Mouse (Mus musculus) adrenal gland, adult (tissue): ENCODE measurements around the gene Ppfibp1.
A peak's percentile ranks its signal among the peaks of the same experiment; 100 is the strongest.

ENCODE experiments used
- DNase-seq, 2 experiments: peaks; one replicate each; pipeline ENCODE4 v3.0.0; 2022 to 2023; ENCODE audit warnings: low spot score in 1 of 2; ENCODE audit not compliant: inconsistent age in 2 of 2

Gene Ppfibp1

DNA sequence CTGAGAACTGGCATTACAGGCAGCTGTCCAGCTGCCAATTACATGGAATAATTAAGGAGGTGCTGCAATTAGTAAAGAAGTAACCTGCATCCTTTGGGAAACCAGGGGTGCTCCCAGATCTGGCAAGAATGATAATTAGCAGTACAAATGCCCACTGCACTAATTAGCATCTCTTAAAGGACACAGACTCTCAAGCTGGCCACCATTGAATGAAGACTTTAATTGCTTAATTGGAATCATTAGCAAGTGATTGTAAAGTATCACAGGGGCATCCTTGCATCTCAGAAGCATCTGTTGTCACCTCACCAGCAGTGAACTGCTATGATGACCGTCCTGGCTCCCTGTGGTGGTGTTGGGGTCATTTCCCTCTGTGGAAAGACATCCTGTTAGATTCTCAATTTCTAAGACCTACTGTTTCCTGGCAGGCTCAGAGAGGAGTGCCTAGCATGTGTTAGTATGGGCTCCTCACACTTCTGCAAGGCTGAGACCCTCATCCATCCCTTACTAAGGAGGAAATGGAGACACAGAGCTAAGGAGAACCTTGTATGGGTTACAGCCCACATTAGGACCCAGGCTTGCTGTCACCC, 93.1 kb downstream of the Ppfibp1 start:
- no peak for DNase-seq

DNA sequence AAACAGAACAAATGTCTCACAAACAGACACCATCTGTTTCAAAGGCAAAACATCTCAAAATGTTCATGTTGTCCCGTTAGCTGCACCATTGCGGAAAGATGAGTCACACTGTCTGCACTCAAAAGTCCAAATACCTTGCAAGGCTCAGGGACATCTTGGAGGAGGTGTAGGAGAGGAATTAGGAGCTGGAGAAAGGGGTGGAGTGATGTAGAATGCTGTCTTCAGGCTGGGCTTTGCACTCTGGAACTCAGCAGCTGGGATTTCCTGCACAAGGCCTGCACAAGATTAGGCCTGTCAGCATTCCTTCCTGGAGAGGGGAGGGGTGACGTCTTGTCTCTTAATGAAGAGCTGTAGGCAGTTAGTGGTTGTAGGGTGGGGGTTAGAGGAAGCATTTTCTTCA, 96.3 kb downstream of the Ppfibp1 start:
- no peak for DNase-seq

DNA sequence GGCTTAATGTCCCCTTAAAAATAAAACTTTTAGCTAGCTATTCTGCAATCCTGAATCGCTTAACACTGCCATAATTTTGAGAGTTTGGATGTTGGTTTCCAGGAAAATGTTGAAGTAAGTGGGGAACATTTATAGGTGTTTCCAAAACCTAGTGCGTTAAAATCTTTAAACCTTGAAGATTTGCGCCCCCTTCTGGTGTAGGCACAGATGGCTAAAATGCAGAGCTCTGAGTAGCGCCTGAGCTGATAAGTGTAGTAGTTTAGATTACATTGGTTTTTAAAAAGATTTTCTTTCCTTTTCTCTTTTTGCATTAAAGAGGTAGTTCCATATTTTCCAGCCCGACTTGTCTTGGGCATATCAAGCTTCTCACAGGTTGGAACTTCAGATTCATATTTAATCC, 105.9 kb downstream of the Ppfibp1 start:
- DNase-seq = peak; percentile 43 to 87

DNA sequence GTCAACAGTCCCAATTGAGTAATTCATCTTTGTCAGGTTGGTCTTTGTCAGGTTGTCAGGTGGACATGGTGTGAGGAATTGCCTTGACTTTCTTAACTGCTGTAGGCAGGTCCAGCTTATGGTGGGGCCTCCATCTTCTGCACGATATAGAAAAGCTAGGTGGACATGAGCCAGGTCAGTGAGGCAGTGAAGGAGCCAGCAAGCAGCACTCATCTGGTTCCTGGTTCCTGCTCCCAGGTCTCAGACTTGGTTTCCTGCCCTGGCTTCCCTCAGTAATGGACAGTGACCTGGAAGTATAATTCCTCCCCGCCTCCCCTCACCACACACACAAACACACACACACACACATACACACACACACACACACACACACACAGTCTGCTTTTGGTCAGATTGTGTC, 107.1 kb downstream of the Ppfibp1 start:
- DNase-seq = no peak

DNA sequence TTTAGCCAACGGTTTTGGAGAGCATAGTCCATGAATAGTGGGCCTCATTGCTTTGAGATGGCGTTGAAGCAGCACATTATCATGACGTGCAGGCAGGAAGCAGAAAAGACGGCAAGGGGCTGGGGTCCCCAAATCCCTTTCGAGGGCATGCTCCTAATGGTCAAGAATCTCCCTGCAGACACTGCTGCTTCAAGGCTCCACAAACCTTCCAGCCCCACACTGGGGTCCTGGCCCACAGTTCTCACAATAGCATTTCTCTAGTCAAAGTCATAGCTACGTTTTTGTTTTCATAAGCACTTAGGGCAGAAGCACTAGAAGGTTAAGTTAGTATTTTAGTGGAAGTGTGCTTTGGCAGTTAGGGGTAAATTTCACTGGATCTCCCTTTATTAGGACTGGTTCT, 107.6 kb downstream of the Ppfibp1 start:
- no peak for DNase-seq

DNA sequence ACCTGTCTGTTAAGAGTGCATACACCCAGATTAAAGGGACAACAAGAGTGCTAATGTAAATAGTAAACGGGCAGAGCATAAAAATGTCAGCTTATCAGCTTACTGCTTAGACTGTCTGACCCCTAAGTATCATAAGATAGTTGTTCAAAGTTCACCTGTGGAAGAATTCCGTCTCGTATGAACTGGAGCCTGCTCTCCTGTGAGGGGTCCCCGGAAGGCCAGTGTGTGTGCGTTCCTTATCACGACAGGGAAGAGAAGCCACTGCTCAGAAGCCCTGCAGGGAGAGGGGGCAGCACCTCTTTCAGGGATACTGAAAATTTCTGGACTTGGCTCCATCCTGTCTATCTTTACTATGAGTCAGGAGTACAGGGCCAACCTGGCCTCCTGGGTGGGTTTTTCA, 108.7 kb downstream of the Ppfibp1 start:
- no peak for DNase-seq

DNA sequence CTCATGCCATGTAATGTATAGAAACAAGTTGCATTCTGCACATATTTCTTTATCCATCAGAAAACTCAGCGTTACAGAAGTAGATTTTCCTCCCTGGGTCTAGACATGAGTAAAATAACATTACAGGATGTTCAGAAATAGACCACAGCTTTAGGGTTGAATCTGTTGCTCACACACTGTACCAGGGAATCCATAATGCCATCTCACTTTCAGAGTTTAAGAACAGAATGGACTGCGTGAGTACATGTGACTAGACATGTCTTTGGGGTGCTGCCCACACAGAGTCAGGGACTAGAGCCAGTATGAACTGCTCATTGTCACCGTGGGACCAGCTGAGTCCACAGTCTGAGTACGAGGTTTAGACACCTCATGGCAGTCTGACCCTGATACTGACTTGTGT, 110.4 kb downstream of the Ppfibp1 start:
- DNase-seq = no peak

DNA sequence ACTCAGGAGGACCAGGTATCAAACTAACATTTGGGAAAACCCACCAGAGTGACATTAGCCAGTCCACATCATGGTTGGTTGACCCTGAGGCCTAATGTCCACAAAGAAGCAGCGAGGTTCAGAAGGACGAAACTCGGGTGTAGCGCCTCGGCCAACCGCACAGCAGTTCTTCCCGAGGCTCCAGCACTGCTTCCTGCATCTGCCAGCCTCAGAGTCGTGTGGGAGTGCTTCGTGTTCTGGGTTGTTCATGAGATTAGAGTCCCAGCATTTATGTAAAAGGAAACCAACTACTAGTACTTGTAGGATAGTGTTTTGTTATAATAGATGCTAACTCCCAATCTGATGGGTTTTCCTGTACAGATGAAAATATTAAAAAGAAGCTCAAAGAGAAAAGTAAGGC, 111.0 kb downstream of the Ppfibp1 start:
- no peak for DNase-seq

DNA sequence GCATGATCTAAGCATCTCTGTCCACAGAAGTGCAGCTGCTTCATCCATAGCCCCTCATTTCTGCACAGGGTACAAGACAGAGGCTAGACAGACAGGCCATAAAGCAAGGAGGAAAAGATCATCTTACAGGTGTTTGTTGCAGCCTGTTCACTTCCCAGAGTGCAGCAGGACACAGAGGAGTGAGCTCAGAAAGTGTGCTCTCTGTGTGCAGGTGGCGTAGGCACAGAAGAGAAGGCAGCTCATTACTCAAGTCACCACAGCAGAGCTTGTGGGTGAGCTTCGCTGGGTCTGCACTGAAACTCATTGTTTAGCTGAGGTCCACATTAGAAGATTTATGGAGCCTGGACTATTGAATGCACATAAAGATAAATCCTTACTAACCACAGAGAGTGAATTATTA, 111.5 kb downstream of the Ppfibp1 start:
- DNase-seq = no peak

DNA sequence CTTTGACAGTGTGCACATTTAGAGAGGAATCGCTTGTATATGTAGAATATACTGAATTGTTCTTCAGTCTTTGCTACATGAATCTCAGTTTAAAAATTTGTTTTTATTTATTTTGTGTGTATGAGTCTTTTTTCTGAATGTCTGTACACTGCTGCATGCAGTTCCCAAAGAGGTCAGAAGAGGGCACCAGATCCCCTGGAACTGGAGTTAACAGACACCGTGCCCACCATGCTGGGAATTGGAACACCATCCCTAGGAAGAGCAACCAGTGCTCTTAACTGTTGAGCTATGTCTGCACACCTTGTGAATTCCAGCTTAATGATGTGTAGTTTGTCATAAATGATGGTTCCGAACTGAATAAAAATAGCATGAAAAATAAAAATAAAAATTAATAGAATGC, 119.9 kb downstream of the Ppfibp1 start:
- peak; percentile 35 to 77 for DNase-seq

DNA sequence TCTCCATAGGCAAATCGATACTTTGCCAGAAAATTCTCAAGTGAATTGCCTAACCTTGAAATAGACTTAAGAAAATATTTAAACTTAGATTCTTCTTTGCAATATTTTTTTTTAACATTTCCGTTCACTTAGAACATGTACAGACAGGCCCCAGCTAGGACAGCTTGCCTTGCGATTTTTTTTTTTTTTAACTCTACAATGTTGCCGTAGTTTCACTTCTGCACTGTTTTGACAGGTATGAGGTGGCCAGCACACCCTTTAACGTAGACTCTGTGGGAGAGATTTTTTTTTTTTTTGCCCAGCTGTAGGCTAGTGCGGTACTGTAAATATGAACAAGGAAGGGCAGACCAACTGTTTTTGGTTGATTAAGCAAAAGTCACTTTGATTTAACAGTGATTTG, 122.1 kb downstream of the Ppfibp1 start:
- DNase-seq = no peak

DNA sequence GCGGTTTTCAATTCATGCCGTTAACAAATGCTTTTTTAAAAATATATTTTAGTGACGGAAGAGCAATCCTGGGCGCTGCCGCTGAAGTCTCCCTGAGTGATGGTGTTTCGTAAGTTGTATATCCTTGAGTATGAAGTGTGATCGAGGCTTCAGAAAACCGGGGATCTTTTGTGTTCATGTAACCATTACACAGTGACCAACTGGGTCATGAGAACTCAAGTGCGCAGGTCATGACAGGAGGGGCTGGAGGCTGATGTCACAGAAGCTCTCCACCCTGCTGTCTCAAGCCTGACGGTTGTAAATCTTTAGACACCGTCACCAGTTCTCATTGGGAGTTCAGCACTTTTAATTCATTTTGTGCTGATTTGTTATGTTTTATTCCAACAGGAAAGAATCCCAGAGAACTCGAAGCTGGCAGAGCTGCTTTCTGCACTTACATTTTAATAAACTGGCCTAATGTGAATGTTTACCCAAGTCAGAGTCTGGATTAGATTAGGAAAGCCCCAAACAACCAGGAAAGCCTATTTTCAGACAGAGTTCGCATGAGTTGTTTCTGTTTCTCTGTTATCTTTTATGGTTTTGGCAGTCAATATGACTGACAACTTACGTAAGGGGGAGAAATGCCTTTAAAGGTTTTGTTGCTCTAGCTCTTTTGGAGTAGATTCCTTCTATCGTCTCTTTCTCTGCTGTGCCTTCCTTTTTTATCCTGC, 122.7 kb downstream of the Ppfibp1 start:
- DNase-seq = no peak

DNA sequence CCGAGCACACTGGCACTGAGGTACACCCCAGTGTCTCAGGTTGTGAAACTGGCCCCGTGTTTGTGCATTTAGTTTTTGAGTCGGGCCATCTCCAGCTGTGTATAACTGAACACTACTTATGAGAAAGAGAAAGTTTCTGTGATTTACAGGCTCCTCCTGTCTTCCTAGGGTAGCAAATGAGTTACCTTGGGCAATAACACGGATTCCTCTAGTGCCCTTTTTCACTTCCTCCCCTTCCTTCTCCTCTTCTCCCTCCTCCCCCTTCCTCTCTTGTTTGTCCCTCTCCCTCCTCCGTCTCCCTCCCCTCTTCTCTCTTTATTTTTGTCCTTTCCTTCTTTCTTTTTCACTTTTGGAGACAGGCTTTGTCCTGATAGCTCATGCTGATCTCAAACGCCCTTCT, 123.3 kb downstream of the Ppfibp1 start:
- no peak for DNase-seq

DNA sequence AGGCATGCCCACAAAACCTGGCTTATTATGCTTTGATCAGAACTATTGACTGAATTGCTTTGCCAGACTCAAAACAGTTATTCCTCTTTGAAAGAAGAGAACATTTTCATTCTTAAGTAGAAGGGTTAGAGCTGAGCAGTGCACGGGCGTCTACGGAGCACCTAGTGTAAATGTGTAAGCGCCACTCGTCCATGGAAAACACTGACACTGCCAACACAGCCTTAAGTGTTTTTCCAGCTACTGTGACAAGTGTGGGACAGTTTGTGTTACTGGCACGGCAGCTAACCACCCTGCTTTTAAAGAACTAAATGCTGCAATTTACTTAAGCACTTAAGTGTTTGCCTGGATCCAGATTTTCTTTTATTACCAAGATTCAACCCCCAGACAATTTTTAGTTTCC, 123.7 kb downstream of the Ppfibp1 start:
- DNase-seq = no peak

DNA sequence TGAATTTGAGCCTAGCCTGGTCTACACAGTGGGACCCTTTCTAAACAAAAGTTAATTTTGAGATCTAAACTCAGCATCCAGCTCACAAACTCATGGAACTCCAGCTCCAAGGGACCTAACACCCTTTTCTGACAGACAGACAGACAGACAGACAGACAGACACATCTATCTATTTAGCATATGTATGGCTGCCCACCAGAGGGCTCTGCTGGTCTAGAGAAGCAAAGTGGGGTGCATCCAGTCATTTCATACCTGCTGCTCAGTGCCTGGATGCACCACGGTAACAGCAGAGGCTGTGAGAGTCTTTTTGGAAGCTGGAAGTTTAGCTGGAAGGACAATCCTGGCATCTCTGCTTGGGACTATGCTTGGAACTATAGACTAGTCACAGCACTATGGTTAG, 125.3 kb downstream of the Ppfibp1 start:
- DNase-seq = no peak

DNA sequence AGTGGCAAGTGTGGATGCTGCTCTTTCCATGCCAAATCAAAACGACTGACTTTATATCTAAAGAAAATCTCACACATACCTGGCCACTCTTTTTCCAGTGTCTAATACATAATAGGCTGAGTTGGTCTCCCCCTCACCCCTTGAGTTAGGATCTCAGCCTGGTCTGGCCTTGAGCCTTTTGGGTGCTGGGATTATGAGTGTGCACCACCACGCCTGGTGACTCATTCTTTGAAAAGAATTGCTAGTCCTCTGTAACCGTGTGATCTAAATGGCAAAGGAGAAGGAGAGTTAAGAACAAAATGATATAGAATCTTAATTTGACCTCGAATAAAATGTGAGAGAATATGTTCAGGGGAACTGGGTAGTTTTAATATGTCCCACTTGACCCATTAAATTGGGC, 129.6 kb downstream of the Ppfibp1 start:
- peak; percentile 48 to 57 for DNase-seq

DNA sequence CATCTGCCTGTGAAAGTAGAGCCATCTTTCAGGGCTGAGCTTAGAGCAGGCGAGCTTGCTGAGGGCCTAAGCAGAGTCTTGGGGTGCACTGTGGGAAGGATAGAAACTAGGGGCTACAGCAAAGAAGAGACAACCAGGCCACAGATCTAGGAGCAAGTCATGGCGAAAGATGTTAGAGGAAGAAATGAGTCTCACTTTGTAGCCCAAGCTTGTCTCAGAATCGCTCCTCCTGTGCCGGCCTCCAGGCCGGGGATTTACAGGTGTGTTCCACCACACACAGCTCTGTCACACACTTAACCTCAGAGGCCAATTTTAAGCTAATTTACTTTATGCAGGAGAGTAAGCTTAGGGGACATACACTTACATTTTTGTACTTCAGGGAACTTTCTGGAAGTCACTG, 130.1 kb downstream of the Ppfibp1 start:
- DNase-seq = no peak

DNA sequence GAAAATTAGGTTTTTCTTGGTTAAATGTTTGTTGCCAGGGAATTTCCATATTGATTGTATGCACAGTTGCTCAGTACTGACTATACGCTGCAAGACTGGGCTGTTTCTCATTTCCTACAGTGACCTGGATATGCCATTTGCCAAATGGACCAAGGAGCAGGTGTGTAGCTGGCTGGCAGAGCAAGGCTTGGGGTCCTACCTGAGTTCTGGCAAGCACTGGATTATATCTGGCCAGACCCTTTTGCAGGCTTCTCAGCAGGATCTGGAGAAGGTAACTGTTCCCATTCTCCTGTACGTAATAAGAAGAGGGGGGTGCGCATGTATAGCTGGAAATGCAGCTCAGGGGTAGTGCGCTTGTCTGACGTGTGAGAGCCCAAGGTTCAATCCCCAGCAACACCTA, 132.9 kb downstream of the Ppfibp1 start:
- DNase-seq = no peak

DNA sequence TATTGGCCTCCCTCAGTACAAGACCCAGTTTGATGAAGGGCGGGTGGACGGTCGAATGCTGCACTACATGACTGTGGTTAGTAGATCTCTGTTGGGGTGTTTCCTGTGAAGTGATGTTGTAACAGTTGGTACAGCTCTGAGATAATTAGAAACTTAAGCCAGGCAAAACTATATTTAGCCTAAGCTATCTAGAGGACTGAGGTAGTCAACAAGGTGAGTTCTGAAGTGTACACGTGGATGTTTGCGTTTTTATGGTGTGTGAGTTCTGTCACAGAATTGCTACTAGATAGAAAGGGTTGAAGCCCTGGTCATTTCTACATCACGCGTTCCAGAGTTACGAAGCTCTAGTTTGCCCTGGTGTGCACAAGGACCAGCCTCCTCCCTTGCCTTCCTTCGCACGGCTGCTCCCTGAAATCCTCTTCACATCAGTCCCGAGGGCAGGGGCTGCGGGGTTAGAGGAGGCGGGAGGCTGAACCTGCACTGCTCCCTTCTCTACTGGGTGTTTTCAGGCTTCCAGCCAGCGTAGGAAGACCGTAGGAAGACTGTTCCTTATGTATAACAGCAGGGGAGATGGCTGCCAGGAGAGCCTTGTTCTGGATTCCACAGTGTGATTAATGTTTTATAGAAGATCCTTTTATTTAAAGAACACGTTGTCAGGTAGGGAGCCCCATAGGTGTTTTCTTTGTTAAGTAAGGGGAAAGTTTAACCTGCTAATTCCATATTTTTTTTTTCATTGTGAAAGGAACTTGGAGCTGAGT, 134.3 kb downstream of the Ppfibp1 start:
- no peak for DNase-seq

DNA sequence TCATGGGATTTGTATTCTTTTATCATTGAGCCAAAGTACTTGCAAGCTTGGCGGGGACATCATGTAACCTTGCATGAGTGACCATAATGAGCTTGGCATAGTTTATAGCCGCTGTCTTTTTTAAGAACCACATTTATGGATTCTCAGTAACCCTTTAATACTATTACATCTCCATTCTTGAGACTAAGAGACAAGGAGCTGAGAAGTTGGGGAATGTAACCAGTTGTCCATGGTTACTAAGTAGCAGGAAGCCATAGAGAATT, 134.8 kb downstream of the Ppfibp1 start:
- no peak for DNase-seq

DNA sequence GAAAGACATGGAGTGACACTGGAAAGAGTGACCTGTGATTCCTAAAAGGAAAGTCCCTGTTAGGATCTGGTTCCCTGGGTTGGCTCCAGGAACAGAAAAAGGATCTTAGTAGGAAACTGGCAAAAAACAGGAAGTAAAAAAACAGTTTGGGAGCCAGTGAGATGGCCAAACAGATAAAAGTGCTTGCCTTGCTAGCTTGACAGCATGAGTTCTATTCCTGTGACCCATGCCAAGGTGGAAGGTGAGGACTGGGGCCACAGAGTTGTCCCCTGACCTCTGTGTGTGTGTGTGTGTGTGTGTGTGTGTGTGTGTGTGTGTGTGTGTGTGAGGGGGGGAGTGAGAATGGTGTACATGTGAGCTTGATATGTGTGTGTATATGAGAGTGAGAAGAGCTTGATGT, 135.3 kb downstream of the Ppfibp1 start:
- DNase-seq = no peak

DNA sequence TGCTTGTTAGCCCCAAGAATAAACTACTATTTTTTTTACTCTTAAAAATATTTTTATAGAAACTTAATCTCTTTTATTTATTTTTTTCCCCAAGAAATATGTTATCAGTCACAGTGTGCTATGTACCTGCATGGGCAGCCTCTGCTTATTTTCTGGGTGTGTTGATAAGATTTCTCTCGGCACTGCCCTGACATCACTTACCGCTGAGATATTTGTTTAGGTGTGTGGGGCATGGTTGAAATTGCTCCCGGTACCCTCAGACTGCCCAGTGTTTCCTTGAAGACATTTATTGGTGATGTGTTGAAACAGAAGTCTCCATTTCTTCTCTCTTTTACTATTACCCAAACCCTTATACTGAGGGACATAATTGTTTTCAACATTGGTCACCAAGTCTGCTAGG, 136.5 kb downstream of the Ppfibp1 start:
- DNase-seq = no peak

DNA sequence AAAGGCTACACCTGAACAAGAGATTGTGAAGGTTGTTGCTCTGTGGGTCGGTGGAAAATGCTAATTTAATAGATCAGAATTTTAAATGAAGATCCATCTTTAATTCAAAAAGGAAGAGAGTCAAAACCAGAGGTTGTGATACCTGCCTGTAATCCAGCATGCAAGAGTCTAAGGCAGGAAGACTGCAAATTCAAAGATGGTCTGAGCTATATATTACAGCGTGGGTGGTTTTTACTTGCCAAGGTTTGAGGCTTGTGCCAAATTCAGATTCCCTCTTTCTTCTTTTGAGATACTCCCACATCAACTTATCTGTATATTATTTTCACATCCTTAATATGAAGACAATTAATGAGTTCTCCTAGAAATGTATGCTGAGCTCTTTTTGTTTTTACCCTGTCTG, 140.1 kb downstream of the Ppfibp1 start:
- DNase-seq = no peak
